Mouse (Mus musculus): ENCODE measurements at regions not wholly inside any gene's neighbourhood (a gene's known extent, or its start where the extent isn't known, plus 50 kb on each side); places are given as distances from the start of the nearest gene placed in this dataset.
A peak's percentile ranks its signal among the peaks of the same experiment; 100 is the strongest.

DNA sequence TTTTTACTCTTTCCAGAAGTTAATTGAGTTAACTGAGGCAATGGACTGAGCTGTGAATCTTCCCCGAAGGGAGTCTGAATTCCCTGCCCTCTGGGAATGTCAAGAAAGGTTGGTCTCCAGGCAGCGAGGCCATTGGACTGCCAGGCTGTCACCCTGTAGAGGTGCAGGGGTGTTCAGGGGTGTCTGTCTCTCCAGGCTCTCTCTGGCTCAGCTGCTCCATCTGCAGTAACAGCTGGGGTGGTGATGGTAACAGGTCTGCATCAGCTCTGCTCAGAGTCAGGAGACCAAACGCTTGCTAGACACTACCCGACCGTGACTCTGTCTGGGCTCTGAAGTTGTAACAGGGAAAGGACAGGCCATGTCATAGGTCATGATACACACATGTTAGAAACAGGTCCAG is 154.9 kb downstream of the Rps24 start:
- DNase-seq, result no peak

- no peak for DNase-seq
These were observed 157.3 kb downstream of the Rps24 start for GRCm38 (mm10) chr14:24644117-24644808.

- DNase-seq, result peak; percentile 48
These were observed 159.4 kb downstream of the Rps24 start for GRCm38 (mm10) chr14:24646239-24646848.

DNA sequence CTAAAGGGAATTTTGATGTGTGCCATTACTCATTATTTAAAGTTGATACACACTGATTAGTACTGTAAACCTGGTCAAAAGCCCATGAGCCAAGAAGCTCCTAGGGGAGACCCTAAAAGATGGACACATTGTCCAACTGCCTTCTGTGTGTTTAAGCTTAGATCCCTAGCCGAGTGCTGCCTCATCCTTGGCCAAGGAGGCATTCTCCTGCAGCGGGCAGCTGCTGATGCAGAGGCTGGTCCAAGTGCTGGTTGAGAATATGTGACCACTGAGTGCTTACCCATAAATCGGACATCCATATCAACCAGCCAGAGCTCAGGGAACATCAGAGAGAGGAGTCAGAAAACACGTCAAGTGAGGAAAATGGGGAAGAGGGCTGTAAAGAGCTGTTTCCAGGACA is 160.8 kb downstream of the Rps24 start:
- no peak for DNase-seq

GRCm38 (mm10) chr14:24650195-24650901 is 163.4 kb downstream of the Rps24 start:
- no peak for DNase-seq

DNA sequence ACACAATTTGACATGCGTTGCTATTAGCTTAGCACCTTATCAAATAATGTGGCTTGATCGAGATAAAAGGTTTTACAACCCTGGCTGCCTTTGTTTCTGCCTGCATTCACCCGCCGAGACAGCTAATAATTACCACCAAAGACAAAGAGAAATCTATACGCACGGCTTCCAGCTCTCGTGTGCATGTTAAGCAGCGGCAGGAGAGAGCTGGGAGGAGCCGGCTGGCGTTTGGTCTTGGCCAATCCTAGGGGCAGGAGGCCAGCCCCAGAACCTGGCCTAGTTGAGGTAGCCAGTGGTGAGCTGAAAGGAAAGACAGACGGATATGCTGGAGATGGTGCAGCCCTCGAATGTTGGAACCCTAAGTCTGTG is 164.0 kb downstream of the Rps24 start:
- no peak for DNase-seq

DNA sequence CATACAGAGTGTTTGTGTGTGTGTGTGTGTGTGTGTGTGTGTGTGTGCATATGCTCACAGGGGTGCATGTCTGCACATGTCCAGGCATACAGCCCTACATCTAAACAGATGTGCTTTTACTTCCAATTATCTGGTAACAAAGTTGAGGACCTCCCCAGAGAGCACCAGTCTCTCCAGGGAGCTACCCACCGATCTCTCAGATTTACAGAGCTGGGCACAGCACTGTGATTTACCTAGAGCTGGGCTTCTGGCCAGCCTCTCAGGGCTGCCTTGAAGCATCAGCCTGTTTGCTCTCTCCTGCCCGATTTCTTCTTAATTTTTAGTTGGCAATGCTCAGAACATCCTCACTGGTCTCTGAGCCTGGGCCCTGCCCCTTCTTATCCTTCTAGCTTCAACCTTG is 165.7 kb downstream of the Rps24 start:
- DNase-seq, result no peak

- DNase-seq, result no peak
These were observed 168.7 kb downstream of the Rps24 start for GRCm38 (mm10) chr14:24655580-24655979.

DNA sequence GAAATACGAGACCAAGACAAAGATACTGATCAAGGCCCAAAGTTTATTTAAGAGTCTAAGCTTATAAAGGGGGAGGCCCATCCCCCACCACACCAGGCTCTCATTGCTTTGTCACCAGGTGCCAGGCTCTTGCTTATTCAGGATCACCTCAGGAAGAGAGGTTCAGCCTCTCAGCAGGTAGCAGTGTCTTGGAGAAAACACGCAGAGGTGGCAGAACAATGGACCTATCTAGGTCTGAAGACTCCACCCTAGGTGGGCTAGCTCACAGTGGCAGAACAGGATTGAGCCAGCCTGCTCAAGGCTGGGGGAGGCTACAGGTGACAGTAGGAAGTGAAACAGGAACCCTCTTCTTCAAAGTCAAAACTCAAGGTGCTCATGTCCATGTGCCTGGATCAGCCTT is 174.9 kb downstream of the Rps24 start:
- DNase-seq, result no peak

GRCm38 (mm10) chr14:24665210-24665609 is 178.3 kb downstream of the Rps24 start:
- no peak for DNase-seq
